Mouse (Mus musculus) myocyte (in vitro differentiated cells): ENCODE measurements around the gene Mpp6. TPM values are rescaled to one million over a fixed set of nuclear protein-coding genes. Genes with fewer than 3 reads are reported as not detected.

Source experiments
- H3K27me3 ChIP-seq: one replicate; pipeline ENCODE4 v1.6.1; 2011; ENCODE audit not compliant: control insufficient read depth, insufficient read depth, insufficient read length
- H3K36me3 ChIP-seq: one replicate; pipeline ENCODE4 v1.6.1; 2011; ENCODE audit not compliant: control insufficient read depth, insufficient read depth
- H3K4me2 ChIP-seq: one replicate; pipeline ENCODE4 v1.6.1; 2011; ENCODE audit warnings: low read depth, control low read depth
- H3K4me3 ChIP-seq: one replicate; pipeline ENCODE4 v1.5.1; 2011; ENCODE audit warnings: mild to moderate bottlenecking, control low read depth, moderate library complexity
- H3K79me2 ChIP-seq: one replicate; pipeline ENCODE4 v1.6.1; 2011; ENCODE audit not compliant: control insufficient read depth, insufficient read depth
- H3ac ChIP-seq: one replicate; pipeline ENCODE4 v1.6.1; 2011; ENCODE audit not compliant: control insufficient read depth, insufficient read length
- CEBPB ChIP-seq: IDR thresholded peaks from 2 replicates; pipeline ENCODE4 v1.6.1; 2011; ENCODE audit warnings: mild to moderate bottlenecking, moderate library complexity; ENCODE audit not compliant: poor library complexity, insufficient read depth, severe bottlenecking
- E2F4 ChIP-seq: IDR thresholded peaks from one replicate; pipeline ENCODE4 v1.6.1; 2011; ENCODE audit warnings: mild to moderate bottlenecking, control low read depth, moderate library complexity; ENCODE audit not compliant: insufficient read depth
- MAX ChIP-seq: IDR thresholded peaks from one replicate; pipeline ENCODE4 v1.6.1; 2011; ENCODE audit warnings: low read depth, mild to moderate bottlenecking, control low read depth
- MYOD1 ChIP-seq, 3 experiments: IDR thresholded peaks; one replicate each; pipeline ENCODE4 v1.6.1; 2011; ENCODE audit warnings: control low read depth in 2 of 3, low read depth in 2 of 3, mild to moderate bottlenecking in 2 of 3, moderate library complexity in 1 of 3; ENCODE audit not compliant: insufficient read length in 2 of 3, control insufficient read depth in 1 of 3
- MYOG ChIP-seq, 3 experiments: IDR thresholded peaks; one replicate each; pipeline ENCODE4 v1.6.1; 2011; ENCODE audit warnings: control low read depth in 2 of 3, low read depth in 2 of 3, mild to moderate bottlenecking in 2 of 3; ENCODE audit not compliant: insufficient read length in 2 of 3, control insufficient read depth in 1 of 3, insufficient read depth in 1 of 3
- POLR2A ChIP-seq: IDR thresholded peaks from one replicate; pipeline ENCODE4 v1.6.1; 2011; ENCODE audit warnings: low read depth, mild to moderate bottlenecking, control low read depth, moderate library complexity; ENCODE audit not compliant: insufficient read length
- POLR2AphosphoS2 ChIP-seq: IDR thresholded peaks from one replicate; pipeline ENCODE4 v1.6.1; 2011; ENCODE audit warnings: low read depth, control low read depth; ENCODE audit not compliant: insufficient read length
- REST ChIP-seq: IDR thresholded peaks from one replicate; pipeline ENCODE4 v1.6.1; 2011; ENCODE audit warnings: mild to moderate bottlenecking, control low read depth, moderate library complexity; ENCODE audit not compliant: insufficient read depth, insufficient read length
- SRF ChIP-seq: IDR thresholded peaks from one replicate; pipeline ENCODE4 v1.6.1; 2011; ENCODE audit warnings: low read depth; ENCODE audit not compliant: control insufficient read depth, insufficient read length
- TCF12 ChIP-seq: IDR thresholded peaks from one replicate; pipeline ENCODE4 v1.6.1; 2011; ENCODE audit warnings: mild to moderate bottlenecking, control low read depth; ENCODE audit not compliant: poor library complexity, insufficient read depth, severe bottlenecking
- TCF3 ChIP-seq: IDR thresholded peaks from one replicate; pipeline ENCODE4 v1.6.1; 2011; ENCODE audit warnings: low read depth, control low read depth; ENCODE audit not compliant: insufficient read length
- USF1 ChIP-seq: IDR thresholded peaks from one replicate; pipeline ENCODE4 v1.6.1; 2011; ENCODE audit warnings: low read depth, mild to moderate bottlenecking, control low read depth, moderate library complexity
- polyA plus RNA-seq: library from polyadenylated mRNA; unstranded; fragments of >200 nt; fragmentation: generic; extraction: Trizol; gene quantifications from one replicate; pipeline ENCODE4 v1.2.1, GENCODE M21; 2012; ENCODE audit warnings: missing spikeins

The Mpp6 gene
- polyA plus RNA-seq, 1 experiment: 17.2 TPM

DNA sequence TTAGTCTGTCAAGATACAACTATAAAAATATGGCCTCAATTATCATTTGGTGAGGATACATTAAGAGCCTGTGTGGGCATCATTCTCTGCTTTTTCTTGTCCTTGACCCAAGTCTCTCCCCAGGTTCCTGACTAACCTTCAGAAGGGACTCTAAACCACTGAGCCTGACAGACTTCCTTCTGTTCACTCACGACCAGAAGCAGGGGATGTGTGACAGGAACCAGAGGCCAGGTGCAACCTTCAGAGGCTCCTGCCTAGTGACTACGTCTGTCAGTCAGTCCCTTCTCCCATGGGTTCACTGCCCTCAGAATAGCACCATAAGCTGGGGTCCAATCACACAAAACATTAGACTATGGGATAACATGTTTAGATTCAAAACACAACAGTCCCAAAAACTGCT, 137.3 kb downstream of the Mpp6 start:
- Histone ChIP-seq H3K4me2 (no peak overlapping the region), H3K36me3 (no peaks in the 10 kb centered on the region), H3K79me2 (no peaks in the 10 kb centered on the region), H3ac (no peak overlapping the region), H3K4me3 (no peak overlapping the region), H3K27me3 (no peaks in the 10 kb centered on the region)
- TF ChIP-seq TCF12 (no peak), REST (no peak), MAX (no peak), TCF3 (no peak), MYOG (IDR thresholded peaks at IDR 0.05; ENCODE audit: control insufficient read depth in 1 of 3, insufficient read depth in 1 of 3, insufficient read length in 2 of 3, low read depth in 2 of 3) (no peak), MYOD1 (IDR thresholded peaks at IDR 0.05; ENCODE audit: control insufficient read depth in 1 of 3, insufficient read length in 2 of 3, low read depth in 2 of 3) (no peak), POLR2AphosphoS2 (no peak), SRF (no peak), CEBPB (no peak), USF1 (no peak), POLR2A (no peak)

DNA sequence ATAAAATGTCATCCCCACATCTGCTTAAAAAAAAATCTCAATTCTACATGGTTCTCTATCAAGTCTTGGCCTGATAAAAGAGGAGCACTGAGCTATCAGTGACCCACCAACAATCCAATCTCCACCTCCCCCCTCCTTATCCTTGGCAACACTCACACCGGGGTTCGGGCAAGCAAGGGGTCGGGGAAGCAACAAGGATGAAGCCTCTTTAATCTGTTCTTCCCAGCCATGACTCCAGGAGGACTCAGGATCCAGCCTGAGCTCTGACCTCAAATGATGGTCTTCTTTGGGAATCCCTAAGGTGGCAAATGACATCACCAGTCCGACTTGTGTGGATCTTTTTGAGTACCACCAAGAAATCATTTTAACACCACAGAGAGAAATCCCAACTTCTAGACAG, 137.8 kb downstream of the Mpp6 start:
- H3K79me2 ChIP-seq: no peaks in the 10 kb centered on the region
- no peak overlapping the region for H3K4me2 ChIP-seq
- H3ac ChIP-seq: no peak overlapping the region
- H3K36me3 ChIP-seq: no peaks in the 10 kb centered on the region
- TF ChIP-seq REST: no peak
- TF ChIP-seq POLR2A: no peak
- no peak for TF ChIP-seq CEBPB
- no peak for TF ChIP-seq MAX
- TF ChIP-seq E2F4: no peak
- no peak for TF ChIP-seq USF1
- no peak for TF ChIP-seq POLR2AphosphoS2
- no peak for TF ChIP-seq TCF3
- no peak for TF ChIP-seq MYOD1 (IDR thresholded peaks at IDR 0.05; ENCODE audit: control insufficient read depth in 1 of 3, insufficient read length in 2 of 3, low read depth in 2 of 3)
- no peak for TF ChIP-seq MYOG (IDR thresholded peaks at IDR 0.05; ENCODE audit: control insufficient read depth in 1 of 3, insufficient read depth in 1 of 3, insufficient read length in 2 of 3, low read depth in 2 of 3)
- no peak for TF ChIP-seq TCF12
- TF ChIP-seq SRF: no peak
- H3K27me3 ChIP-seq: no peaks in the 10 kb centered on the region
- H3K4me3 ChIP-seq: no peak overlapping the region

Other genes starting within 250 kb of the Mpp6 start
- gene Gsdme, start 153.6 kb downstream of the Mpp6 start, polyA plus RNA-seq: 4.7 TPM